Mouse (Mus musculus) heart, adult 2 months (tissue): Measurements from ENCODE around the gene Mdga1. TPM values are rescaled to one million over a fixed set of nuclear protein-coding genes. Genes with fewer than 3 reads are reported as not detected.
"Not testable (repeated sequence)": the region's sequence is repeated elsewhere in the genome, so short reads cannot be mapped to it uniquely, and the experiment has no call there.

Experiments
- DNase-seq, 2 experiments: peaks; one replicate each; pipeline ENCODE4 v3.0.0; 2021
- H3K27ac ChIP-seq: fragments of 200-600 bp; 2 replicates; pipeline ENCODE4 v1.8.1; 2022
- H3K27me3 ChIP-seq: fragments of 200-500 bp; 2 replicates; pipeline ENCODE4 v1.6.1; 2012; ENCODE audit warnings: mild to moderate bottlenecking, low read length, inconsistent platforms, mixed read lengths; ENCODE audit not compliant: control insufficient read depth, insufficient read depth
- H3K36me3 ChIP-seq: fragments of 200-500 bp; 2 replicates; pipeline ENCODE4 v1.6.1; 2012; ENCODE audit warnings: low read length, inconsistent platforms; ENCODE audit not compliant: control insufficient read depth, insufficient read depth
- H3K4me1 ChIP-seq: fragments of 200-500 bp; 2 replicates; pipeline ENCODE4 v1.6.1; 2011; ENCODE audit warnings: low read length; ENCODE audit not compliant: control insufficient read depth, insufficient read depth
- H3K4me3 ChIP-seq: fragments of 200-600 bp; 2 replicates; pipeline ENCODE4 v1.8.1; 2022
- H3K79me2 ChIP-seq: fragments of 200-500 bp; replicated peaks from 2 replicates; pipeline ENCODE4 v1.6.1; 2012; ENCODE audit warnings: mild to moderate bottlenecking, inconsistent platforms, low read length, moderate library complexity, mixed read lengths; ENCODE audit not compliant: control insufficient read depth, insufficient read depth
- H3K9ac ChIP-seq: fragments of 200-500 bp; 2 replicates; pipeline ENCODE4 v1.6.1; 2012; ENCODE audit warnings: low read depth, mild to moderate bottlenecking, control low read depth, inconsistent platforms, low read length, mixed read lengths
- CTCF ChIP-seq: fragments of 200-600 bp; IDR thresholded peaks from 2 replicates; pipeline ENCODE4 v1.8.1; 2022; ENCODE audit warnings: antibody characterized with exemption, mild to moderate bottlenecking, moderate library complexity
- EP300 ChIP-seq: fragments of 200-500 bp; IDR thresholded peaks from 2 replicates; pipeline ENCODE4 v1.6.1; 2011; ENCODE audit warnings: low read depth, low read length, control low read depth; ENCODE audit not compliant: insufficient read depth
- POLR2A ChIP-seq: fragments of 200-500 bp; IDR thresholded peaks from 2 replicates; pipeline ENCODE4 v1.6.1; 2011; ENCODE audit warnings: mild to moderate bottlenecking, low read depth, low read length, control low read depth; ENCODE audit not compliant: insufficient read depth
- WGBS: fragments of 180-500 bp; shearing (Covaris S2); methylation state at CpG from one replicate; pipeline ENCODE4 v1.1.7; 2018; 5-methylcytosine and 5-hydroxymethylcytosine counted together
- intact Hi-C: fragments of 180-260 bp; cut with DNase I; formaldehyde crosslinking; loops from one replicate; pipeline ENCODE4 v1.15.1; 2025
- polyA plus RNA-seq: library from polyadenylated mRNA; depleted of rRNA; stranded (reverse); fragments of >200 nt; gene quantifications from 2 replicates; pipeline ENCODE4 v1.2.3, GENCODE M21; 2012; rRNA removed
- total RNA-seq, 2 experiments: library from RNA; stranded (reverse); gene quantifications; 2 replicates each; pipeline ENCODE4 v1.2.3; 2021

Mdga1 gene
- total and polyA plus RNA-seq, 3 experiments = 13.4 to 26.3 (median 15.4) TPM

- DNase-seq = no peak
- H3K4me3 ChIP-seq = no peak overlapping the region
- H3K27ac ChIP-seq = peak overlapping the region; percentile 65
- intact Hi-C loops = no loop called here
- H3K79me2 ChIP-seq = no peaks in the 10 kb centered on the region
- H3K9ac ChIP-seq = no peak overlapping the region
- WGBS = 67% methylated on average over 9 of the region's 9 CpGs
- H3K27me3 ChIP-seq = no peaks in the 10 kb centered on the region
- H3K36me3 ChIP-seq = no peaks in the 10 kb centered on the region
- TF ChIP-seq EP300 = no peak
- peak; percentile 62 for TF ChIP-seq CTCF
- no peaks in the 10 kb centered on the region; the same call in 1 of the 2 replicates for H3K4me1 ChIP-seq
These were observed 180.2 kb downstream of the Mdga1 start for GRCm38 (mm10) chr17:29789715-29790114.

GRCm38 (mm10) chr17:29788573-29788972, 181.3 kb downstream of the Mdga1 start:
- H3K27me3 ChIP-seq = no peaks in the 10 kb centered on the region
- no peaks in the 10 kb centered on the region for H3K79me2 ChIP-seq
- peak; percentile 32 to 36 for DNase-seq
- no peaks in the 10 kb centered on the region for H3K36me3 ChIP-seq
- intact Hi-C loops = no loop called here
- no peak for TF ChIP-seq CTCF
- 0 out of 2 replicates have a peak, but pooled peaks have one; percentile 45 for TF ChIP-seq EP300
- TF ChIP-seq POLR2A = no peak
- 53% methylated on average over 10 of the region's 10 CpGs for WGBS
- H3K9ac ChIP-seq = no peak overlapping the region; the same call in 1 of the 2 replicates
- peak overlapping the region; percentile 65 for H3K27ac ChIP-seq
- H3K4me3 ChIP-seq = no peak overlapping the region
- no peaks in the 10 kb centered on the region; the same call in 1 of the 2 replicates for H3K4me1 ChIP-seq

GRCm38 (mm10) chr17:29784820-29785219, 185.1 kb downstream of the Mdga1 start:
- Histone ChIP-seq H3K27me3 (no peaks in the 10 kb centered on the region), H3K36me3 (no peaks in the 10 kb centered on the region), H3K27ac (no peak overlapping the region), H3K4me3 (no peak overlapping the region), H3K79me2 (no peaks in the 10 kb centered on the region), H3K4me1 (no peaks in the 10 kb centered on the region), H3K9ac (no peak overlapping the region)
- WGBS = 79% methylated on average over 9 of the region's 9 CpGs
- no peak for TF ChIP-seq POLR2A
- TF ChIP-seq CTCF = peak; percentile 21; the same call in 1 of the 2 replicates
- TF ChIP-seq EP300 = no peak
- intact Hi-C loops = no loop called here
- DNase-seq = no peak

GRCm38 (mm10) chr17:29781472-29781871, 188.4 kb downstream of the Mdga1 start:
- intact Hi-C loops, H3K4me1 ChIP-seq, H3K4me3 ChIP-seq, DNase-seq, H3K27ac ChIP-seq, H3K79me2 ChIP-seq, H3K9ac ChIP-seq, H3K27me3 ChIP-seq, H3K36me3 ChIP-seq: not testable (repeated sequence)
- WGBS = 83% methylated on average over 4 of the region's 4 CpGs

GRCm38 (mm10) chr17:29778021-29778420, 191.9 kb downstream of the Mdga1 start:
- intact Hi-C loops = no loop called here
- WGBS = 76% methylated on average over 8 of the region's 8 CpGs

More at GRCm38 (mm10) chr17:29778021-29778420, 191.9 kb downstream of the Mdga1 start:
- TF ChIP-seq EP300 = no peak
- TF ChIP-seq POLR2A = no peak
- TF ChIP-seq CTCF = no peak
- Histone ChIP-seq H3K4me3 (no peak overlapping the region), H3K9ac (no peak overlapping the region), H3K27me3 (no peaks in the 10 kb centered on the region), H3K4me1 (no peaks in the 10 kb centered on the region), H3K36me3 (no peaks in the 10 kb centered on the region), H3K79me2 (no peaks in the 10 kb centered on the region), H3K27ac (no peak overlapping the region)
- no peak for DNase-seq

Other genes with a start within 250 kb of the Mdga1 start
- gene Zfand3, start 34.6 kb upstream of the Mdga1 start, total RNA-seq = 100 to 1,000 TPM; 130 to 149 TPM
- gene Zfand3, start 34.6 kb upstream of the Mdga1 start, polyA plus RNA-seq = 106 and 127 TPM in 2 replicates